Mouse (Mus musculus) heart, adult 9 months (tissue): Measurements from ENCODE around the gene Cntfr.

ENCODE experiments used
- DNase-seq, 2 experiments: peaks; one replicate each; pipeline ENCODE4 v3.0.0; 2022; ENCODE audit warnings: low spot score in 2 of 2

Gene Cntfr

GRCm38 (mm10) chr4:41696930-41697841, at the start of gene Cntfr:
Gene Cntfr (minus strand): TSS chr4:41697089.
- peak; percentile 64 to 83 for DNase-seq

- no peak for DNase-seq
These were observed 48.1 kb upstream of the Cntfr start for GRCm38 (mm10) chr4:41745021-41745420.

GRCm38 (mm10) chr4:41744131-41744530, 47.2 kb upstream of the Cntfr start:
- DNase-seq = no peak

GRCm38 (mm10) chr4:41741158-41741560, 44.3 kb upstream of the Cntfr start:
- DNase-seq = peak; percentile 96

- no peak for DNase-seq
These were observed 43.7 kb upstream of the Cntfr start for GRCm38 (mm10) chr4:41740380-41741157.

GRCm38 (mm10) chr4:41739260-41739659, 42.4 kb upstream of the Cntfr start:
- no peak for DNase-seq

- DNase-seq = no peak
These were observed 41.3 kb upstream of the Cntfr start for GRCm38 (mm10) chr4:41738256-41738603.

- peak; percentile 55 to 70 for DNase-seq
These were observed 40.8 kb upstream of the Cntfr start for GRCm38 (mm10) chr4:41737602-41738255.

GRCm38 (mm10) chr4:41731052-41731765, 34.3 kb upstream of the Cntfr start, which contains the start of gene Arid3c:
Gene Arid3c (minus strand): TSS chr4:41731142.
- no peak for DNase-seq

- DNase-seq = no peak
These were observed 30.1 kb upstream of the Cntfr start for GRCm38 (mm10) chr4:41726826-41727621.

- DNase-seq = peak; percentile 94 to 95
These were observed 26.0 kb upstream of the Cntfr start, which contains the start of gene Dctn3 for GRCm38 (mm10) chr4:41722918-41723351. Gene Dctn3 (minus strand): TSS chr4:41723170.

GRCm38 (mm10) chr4:41716834-41717233, 19.9 kb upstream of the Cntfr start:
- no peak for DNase-seq

GRCm38 (mm10) chr4:41715596-41715995, 18.7 kb upstream of the Cntfr start:
- peak in 1 of 2 experiments; percentile 30 for DNase-seq

- DNase-seq = no peak
These were observed 18.2 kb upstream of the Cntfr start for GRCm38 (mm10) chr4:41715082-41715481.

GRCm38 (mm10) chr4:41714276-41714675, 17.4 kb upstream of the Cntfr start:
- DNase-seq = peak in 1 of 2 experiments; percentile 76

GRCm38 (mm10) chr4:41713197-41714067, 16.5 kb upstream of the Cntfr start, which contains the start of gene Rpp25l:
Gene Rpp25l (minus strand): TSS chr4:41713534.
- peak; percentile 82 to 86 for DNase-seq

- peak; percentile 28 to 40 for DNase-seq
These were observed 15.7 kb upstream of the Cntfr start for GRCm38 (mm10) chr4:41712421-41713196.

- DNase-seq = no peak
These were observed 15.0 kb upstream of the Cntfr start for GRCm38 (mm10) chr4:41711705-41712375.
